Mouse (Mus musculus): ENCODE results near the gene Atp6v0d1. TPM values are rescaled to one million over a fixed set of nuclear protein-coding genes. Genes with fewer than 3 reads are reported as not detected.

The Atp6v0d1 gene
- polyA plus RNA-seq, 1 experiment from 2014 or later = 63.7 TPM

DNA sequence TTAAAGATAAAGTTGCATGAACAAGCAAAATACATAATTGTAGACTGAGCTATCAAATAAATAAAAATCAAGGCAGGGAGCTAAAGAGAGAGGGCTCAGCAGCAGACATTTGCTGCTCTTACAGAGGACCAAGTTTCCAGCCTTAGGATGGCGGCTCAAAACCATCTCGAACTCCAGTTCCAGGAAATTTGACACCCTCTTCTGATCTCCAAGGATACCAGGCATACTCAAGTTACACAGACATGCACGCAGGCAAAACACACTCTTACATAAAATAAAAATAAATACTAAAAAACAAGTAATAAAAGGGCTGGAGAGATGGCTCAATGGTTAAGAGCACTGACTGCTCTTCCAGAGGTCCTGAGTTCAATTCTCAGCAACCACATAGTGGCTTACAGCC, 72.4 kb downstream of the Atp6v0d1 start:
- Histone ChIP-seq H3K4me3 (ENCODE audit: low read length) (no peak overlapping the region), H3K4me2 (ENCODE audit: low read depth, low read length) (no peak overlapping the region), H3K27ac (ENCODE audit: low read length) (no peak overlapping the region), H3K4me1 (ENCODE audit: control insufficient read depth, insufficient read depth, low read length) (peaks cover 26% of the 10 kb centered on the region), H3K27me3 (ENCODE audit: control insufficient read depth, insufficient read depth, low read length) (no peaks in the 10 kb centered on the region), H3K36me3 (ENCODE audit: control insufficient read depth, insufficient read depth) (no peaks in the 10 kb centered on the region), H3K9me3 (replicated peaks; ENCODE audit: control insufficient read depth, low read length) (no peaks in the 10 kb centered on the region), H3K9ac (ENCODE audit: low read length) (no peak overlapping the region)
- 52% methylated on average over 3 of the region's 3 CpGs for WGBS
- ATAC-seq (replicated peaks; ENCODE audit: extremely low read depth, insufficient read depth, low FRiP score) = no peak

DNA sequence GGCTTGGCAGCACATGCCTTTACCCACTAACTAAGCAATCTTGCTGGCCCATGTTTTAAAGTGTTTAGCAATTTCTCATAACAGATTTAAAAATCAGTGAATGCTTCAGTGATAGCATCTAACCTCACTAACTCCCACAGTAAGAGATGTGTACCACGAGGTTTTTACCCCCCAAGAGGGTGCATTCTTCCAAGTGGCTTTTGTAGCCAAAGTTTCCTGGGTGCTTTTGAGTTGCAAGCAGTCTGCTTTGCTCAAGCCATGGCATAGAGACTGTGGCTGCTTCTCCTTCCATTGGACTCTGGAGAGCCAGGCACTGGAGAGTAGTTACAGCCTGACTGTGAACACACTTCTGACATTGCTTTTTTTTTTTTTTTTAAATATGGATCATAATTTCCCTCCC, 76.6 kb downstream of the Atp6v0d1 start:
- no peak overlapping the region for H3K4me2 ChIP-seq (ENCODE audit: low read depth, low read length)
- H3K4me1 ChIP-seq (ENCODE audit: control insufficient read depth, insufficient read depth, low read length) = peaks cover 9% of the 10 kb centered on the region
- no peak for ATAC-seq (replicated peaks; ENCODE audit: extremely low read depth, insufficient read depth, low FRiP score)
- no peaks in the 10 kb centered on the region for H3K27me3 ChIP-seq (ENCODE audit: control insufficient read depth, insufficient read depth, low read length)
- H3K27ac ChIP-seq (ENCODE audit: low read length) = no peak overlapping the region
- H3K9me3 ChIP-seq (replicated peaks; ENCODE audit: control insufficient read depth, low read length) = no peaks in the 10 kb centered on the region
- H3K9ac ChIP-seq (ENCODE audit: low read length) = no peak overlapping the region
- 0 out of 2 replicates have a peak, but pooled peaks cover 5% of the 10 kb centered on the region for H3K36me3 ChIP-seq (ENCODE audit: control insufficient read depth, insufficient read depth)
- WGBS = 63% methylated on average over 1 of the region's 1 CpGs
- no peak overlapping the region for H3K4me3 ChIP-seq (ENCODE audit: low read length)

DNA sequence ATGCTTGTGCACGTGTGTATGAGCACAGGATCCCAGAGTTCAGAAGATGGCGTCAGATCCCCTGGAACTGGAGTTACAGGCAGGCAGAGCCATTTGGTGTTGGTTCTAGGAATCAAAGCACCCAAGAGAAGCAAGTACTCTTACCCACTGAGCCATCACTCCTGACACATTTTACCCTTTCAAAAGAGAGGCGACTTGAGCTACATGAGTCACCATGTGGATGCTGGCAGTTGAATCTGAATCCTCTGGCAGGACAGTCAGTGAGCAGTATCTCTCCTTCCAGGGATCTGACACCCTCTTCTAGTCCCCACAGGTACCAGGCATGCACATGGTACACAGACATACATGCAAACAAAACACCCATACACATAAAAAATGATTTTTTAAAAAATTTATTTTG, 77.8 kb downstream of the Atp6v0d1 start:
- H3K27ac ChIP-seq (ENCODE audit: low read length) = no peak overlapping the region
- H3K4me1 ChIP-seq (ENCODE audit: control insufficient read depth, insufficient read depth, low read length) = peaks cover 9% of the 10 kb centered on the region
- ATAC-seq (replicated peaks; ENCODE audit: extremely low read depth, insufficient read depth, low FRiP score) = no peak
- 58% methylated on average over 3 of the region's 3 CpGs for WGBS
- H3K36me3 ChIP-seq (ENCODE audit: control insufficient read depth, insufficient read depth) = 0 out of 2 replicates have a peak, but pooled peaks cover 5% of the 10 kb centered on the region
- no peaks in the 10 kb centered on the region for H3K27me3 ChIP-seq (ENCODE audit: control insufficient read depth, insufficient read depth, low read length)
- H3K9ac ChIP-seq (ENCODE audit: low read length) = no peak overlapping the region
- no peak overlapping the region for H3K4me2 ChIP-seq (ENCODE audit: low read depth, low read length)
- no peaks in the 10 kb centered on the region for H3K9me3 ChIP-seq (replicated peaks; ENCODE audit: control insufficient read depth, low read length)
- no peak overlapping the region for H3K4me3 ChIP-seq (ENCODE audit: low read length)

DNA sequence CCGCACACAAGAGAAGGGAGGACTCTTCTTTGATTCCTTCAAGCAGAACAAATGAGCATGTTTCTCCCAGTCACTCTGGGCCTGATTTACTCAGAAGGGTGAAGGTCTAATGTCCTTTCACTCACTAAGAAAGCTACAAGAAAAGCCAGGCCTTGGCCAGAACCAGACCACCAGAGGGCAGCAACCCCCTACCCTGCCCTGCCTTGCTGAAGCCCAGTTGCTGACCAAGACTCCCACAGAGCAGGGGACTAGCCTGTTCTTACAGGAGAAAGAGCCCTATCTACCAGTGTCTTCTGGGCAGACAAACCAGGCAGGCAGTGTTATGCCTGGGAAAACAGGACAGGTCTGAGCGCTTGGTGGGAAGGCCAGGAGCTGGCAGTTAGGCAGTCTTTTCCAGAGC, 81.5 kb downstream of the Atp6v0d1 start:
- Histone ChIP-seq H3K4me1 (ENCODE audit: control insufficient read depth, insufficient read depth, low read length) (peaks cover 3% of the 10 kb centered on the region; the same call in 1 of the 2 replicates), H3K4me3 (ENCODE audit: low read length) (no peak overlapping the region), H3K9me3 (replicated peaks; ENCODE audit: control insufficient read depth, low read length) (no peaks in the 10 kb centered on the region), H3K9ac (ENCODE audit: low read length) (no peak overlapping the region), H3K36me3 (ENCODE audit: control insufficient read depth, insufficient read depth) (0 out of 2 replicates have a peak, but pooled peaks cover 5% of the 10 kb centered on the region), H3K4me2 (ENCODE audit: low read depth, low read length) (no peak overlapping the region), H3K27ac (ENCODE audit: low read length) (no peak overlapping the region), H3K27me3 (ENCODE audit: control insufficient read depth, insufficient read depth, low read length) (no peaks in the 10 kb centered on the region)
- ATAC-seq (replicated peaks; ENCODE audit: extremely low read depth, insufficient read depth, low FRiP score) = no peak; the same call in 1 of the 2 replicates
- 56% methylated on average over 2 of the region's 2 CpGs for WGBS

DNA sequence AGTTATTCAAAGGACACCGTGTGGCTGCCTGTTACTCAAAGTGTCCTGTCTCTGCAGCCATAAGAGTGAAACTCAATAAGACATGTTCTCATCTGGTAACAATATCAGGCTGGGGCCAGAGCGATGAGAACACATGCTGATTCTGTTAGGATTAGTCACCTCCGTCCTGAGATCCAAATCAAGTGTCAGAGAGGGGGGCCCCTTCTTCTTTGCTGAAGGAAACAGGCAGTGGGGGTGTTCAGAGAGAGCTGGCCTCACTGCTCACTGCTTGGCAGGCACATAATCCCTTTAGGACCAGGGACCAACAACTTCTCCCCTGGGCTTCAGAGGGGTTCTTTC, 81.8 kb downstream of the Atp6v0d1 start:
- no peaks in the 10 kb centered on the region for H3K27me3 ChIP-seq (ENCODE audit: control insufficient read depth, insufficient read depth, low read length)
- 59% methylated on average over 3 of the region's 3 CpGs for WGBS
- H3K9ac ChIP-seq (ENCODE audit: low read length) = no peak overlapping the region
- H3K4me2 ChIP-seq (ENCODE audit: low read depth, low read length) = no peak overlapping the region
- 0 out of 2 replicates have a peak, but pooled peaks cover 5% of the 10 kb centered on the region for H3K36me3 ChIP-seq (ENCODE audit: control insufficient read depth, insufficient read depth)
- peaks cover 3% of the 10 kb centered on the region; the same call in 1 of the 2 replicates for H3K4me1 ChIP-seq (ENCODE audit: control insufficient read depth, insufficient read depth, low read length)
- H3K27ac ChIP-seq (ENCODE audit: low read length) = no peak overlapping the region
- ATAC-seq (replicated peaks; ENCODE audit: extremely low read depth, insufficient read depth, low FRiP score) = no peak
- H3K4me3 ChIP-seq (ENCODE audit: low read length) = no peak overlapping the region
- H3K9me3 ChIP-seq (replicated peaks; ENCODE audit: control insufficient read depth, low read length) = no peaks in the 10 kb centered on the region

GRCm38 (mm10) chr8:105483212-105484029, 82.4 kb downstream of the Atp6v0d1 start:
- WGBS = 46% methylated on average over 14 of the region's 14 CpGs
- Histone ChIP-seq H3K9me3 (replicated peaks; ENCODE audit: control insufficient read depth, low read length) (no peaks in the 10 kb centered on the region), H3K27ac (ENCODE audit: low read length) (no peak overlapping the region), H3K36me3 (ENCODE audit: control insufficient read depth, insufficient read depth) (0 out of 2 replicates have a peak, but pooled peaks cover 5% of the 10 kb centered on the region), H3K27me3 (ENCODE audit: control insufficient read depth, insufficient read depth, low read length) (no peaks in the 10 kb centered on the region), H3K4me1 (ENCODE audit: control insufficient read depth, insufficient read depth, low read length) (peaks cover 3% of the 10 kb centered on the region; the same call in 1 of the 2 replicates), H3K4me3 (ENCODE audit: low read length) (no peak overlapping the region), H3K9ac (ENCODE audit: low read length) (no peak overlapping the region), H3K4me2 (ENCODE audit: low read depth, low read length) (no peak overlapping the region)
- ATAC-seq (replicated peaks; ENCODE audit: extremely low read depth, insufficient read depth, low FRiP score) = peak; percentile 56

DNA sequence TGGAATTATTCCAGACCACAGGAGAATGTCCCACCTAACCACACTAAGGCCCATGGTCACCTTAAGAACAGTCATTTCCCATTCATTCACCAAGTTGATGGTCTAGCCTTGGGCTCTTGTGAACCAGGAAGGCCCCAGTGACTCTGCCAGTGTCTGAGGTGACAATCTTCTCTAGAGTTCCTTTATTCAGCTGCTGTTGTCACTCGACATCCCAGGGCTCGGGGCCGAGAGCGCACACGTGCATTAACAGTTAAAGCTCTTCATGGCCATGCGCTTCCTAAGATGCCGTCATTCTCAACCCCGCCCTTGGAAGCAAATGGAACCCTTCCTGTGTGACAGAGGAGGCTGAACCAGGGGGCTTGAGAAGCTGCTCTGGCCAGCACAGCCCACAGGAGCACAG, 83.7 kb downstream of the Atp6v0d1 start:
- no peak overlapping the region for H3K4me2 ChIP-seq (ENCODE audit: low read depth, low read length)
- no peak overlapping the region for H3K4me3 ChIP-seq (ENCODE audit: low read length)
- ATAC-seq (replicated peaks; ENCODE audit: extremely low read depth, insufficient read depth, low FRiP score) = no peak
- H3K27ac ChIP-seq (ENCODE audit: low read length) = no peak overlapping the region
- H3K36me3 ChIP-seq (ENCODE audit: control insufficient read depth, insufficient read depth) = 0 out of 2 replicates have a peak, but pooled peaks cover 5% of the 10 kb centered on the region
- no peaks in the 10 kb centered on the region for H3K27me3 ChIP-seq (ENCODE audit: control insufficient read depth, insufficient read depth, low read length)
- H3K9ac ChIP-seq (ENCODE audit: low read length) = no peak overlapping the region
- peaks cover 10% of the 10 kb centered on the region; the same call in 1 of the 2 replicates for H3K4me1 ChIP-seq (ENCODE audit: control insufficient read depth, insufficient read depth, low read length)
- WGBS = 82% methylated on average over 8 of the region's 8 CpGs
- no peaks in the 10 kb centered on the region for H3K9me3 ChIP-seq (replicated peaks; ENCODE audit: control insufficient read depth, low read length)

GRCm38 (mm10) chr8:105481453-105481852, 84.4 kb downstream of the Atp6v0d1 start:
- H3K9me3 ChIP-seq (replicated peaks; ENCODE audit: control insufficient read depth, low read length) = no peaks in the 10 kb centered on the region
- 77% methylated on average over 6 of the region's 6 CpGs for WGBS
- peaks cover 13% of the 10 kb centered on the region; the same call in 1 of the 2 replicates for H3K4me1 ChIP-seq (ENCODE audit: control insufficient read depth, insufficient read depth, low read length)
- no peak for ATAC-seq (replicated peaks; ENCODE audit: extremely low read depth, insufficient read depth, low FRiP score)
- no peaks in the 10 kb centered on the region for H3K27me3 ChIP-seq (ENCODE audit: control insufficient read depth, insufficient read depth, low read length)
- no peak overlapping the region for H3K9ac ChIP-seq (ENCODE audit: low read length)
- no peak overlapping the region for H3K4me3 ChIP-seq (ENCODE audit: low read length)
- no peak overlapping the region for H3K27ac ChIP-seq (ENCODE audit: low read length)
- 0 out of 2 replicates have a peak, but pooled peaks cover 5% of the 10 kb centered on the region for H3K36me3 ChIP-seq (ENCODE audit: control insufficient read depth, insufficient read depth)
- no peak overlapping the region for H3K4me2 ChIP-seq (ENCODE audit: low read depth, low read length)

DNA sequence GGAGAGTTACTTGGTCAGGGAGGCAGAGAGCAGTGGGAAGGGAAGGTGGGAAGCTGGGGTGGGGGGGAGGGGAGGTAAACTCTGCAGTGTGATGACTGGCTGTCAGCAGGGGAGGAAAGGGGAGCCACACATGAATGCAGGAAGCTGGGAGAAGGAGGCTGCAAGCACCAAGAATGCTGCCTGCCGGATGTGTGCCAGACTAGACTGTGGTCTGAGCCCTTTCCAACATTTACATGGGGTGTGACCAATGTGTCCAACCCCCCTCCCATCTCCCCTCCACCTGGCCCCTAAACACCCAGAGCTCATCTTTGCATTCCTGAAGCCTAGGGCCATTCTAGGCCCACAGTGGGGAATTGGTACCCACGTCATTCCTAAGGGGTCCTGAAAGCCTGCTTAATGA, 84.8 kb downstream of the Atp6v0d1 start:
- no peak overlapping the region for H3K4me3 ChIP-seq (ENCODE audit: low read length)
- 33% methylated on average over 2 of the region's 2 CpGs for WGBS
- 0 out of 2 replicates have a peak, but pooled peaks have one; percentile 6 for ATAC-seq (replicated peaks; ENCODE audit: extremely low read depth, insufficient read depth, low FRiP score)
- no peaks in the 10 kb centered on the region for H3K9me3 ChIP-seq (replicated peaks; ENCODE audit: control insufficient read depth, low read length)
- peaks cover 13% of the 10 kb centered on the region; the same call in 1 of the 2 replicates for H3K4me1 ChIP-seq (ENCODE audit: control insufficient read depth, insufficient read depth, low read length)
- no peak overlapping the region for H3K9ac ChIP-seq (ENCODE audit: low read length)
- H3K36me3 ChIP-seq (ENCODE audit: control insufficient read depth, insufficient read depth) = 0 out of 2 replicates have a peak, but pooled peaks cover 5% of the 10 kb centered on the region
- H3K4me2 ChIP-seq (ENCODE audit: low read depth, low read length) = no peak overlapping the region
- H3K27me3 ChIP-seq (ENCODE audit: control insufficient read depth, insufficient read depth, low read length) = no peaks in the 10 kb centered on the region
- no peak overlapping the region for H3K27ac ChIP-seq (ENCODE audit: low read length)

Data from heart, embryonic 16.5 days (tissue).